In genomic region chr6:50507466-50507865, GRCm38 (mm10) we compare ENCODE assay signal across 13 mouse cellular contexts.
"Had no signal": no experiment of that assay in that cellular context is flagged by ENCODE, and none has a peak within 500 bp of the region (broad histone marks: within the 10 kb centered on the region; RNA-seq: fewer than 3 reads in every experiment).

No protein-coding gene starts in this region.

- H3K9me3 ChIP-seq: kidney, embryonic 15.5 days; midbrain, embryonic 10.5 days; midbrain, embryonic 15.5 days; neural tube, embryonic 13.5 days had no signal

- DNase-seq: kidney, adult 2 months; kidney, postnatal 14 days; layer of hippocampus, adult 9-11 months; layer of hippocampus, postnatal 36 days; lung, adult 18-20 months; retina, postnatal 1 day; thymus, postnatal 4 days had no signal

- H3K27ac ChIP-seq: kidney, embryonic 15.5 days; limb, embryonic 12.5 days; liver, embryonic 14.5 days; midbrain, embryonic 10.5 days; midbrain, embryonic 15.5 days; neural tube, embryonic 13.5 days had no signal

- H3K4me1 ChIP-seq: midbrain, embryonic 10.5 days; neural tube, embryonic 13.5 days had no signal

- ATAC-seq: midbrain, embryonic 15.5 days had no signal

- H3K36me3 ChIP-seq: kidney, embryonic 15.5 days; limb, embryonic 12.5 days; midbrain, embryonic 10.5 days; midbrain, embryonic 15.5 days; neural tube, embryonic 13.5 days had no signal

- H3K4me3 ChIP-seq: kidney, embryonic 15.5 days; limb, embryonic 12.5 days; midbrain, embryonic 10.5 days; midbrain, embryonic 15.5 days; neural tube, embryonic 13.5 days had no signal

- H3K9ac ChIP-seq: kidney, embryonic 15.5 days; limb, embryonic 12.5 days; liver, embryonic 14.5 days; midbrain, embryonic 15.5 days; neural tube, embryonic 13.5 days had no signal

- H3K27me3 ChIP-seq: kidney, embryonic 15.5 days; limb, embryonic 12.5 days; midbrain, embryonic 15.5 days; neural tube, embryonic 13.5 days had no signal

- H3K4me2 ChIP-seq: kidney, embryonic 15.5 days; limb, embryonic 12.5 days; midbrain, embryonic 15.5 days; neural tube, embryonic 13.5 days had no signal
